Mouse (Mus musculus) forebrain, embryonic 10.5 days (tissue): Measurements from ENCODE around the gene Fam189a1. TPM values are rescaled to one million over a fixed set of nuclear protein-coding genes. Genes with fewer than 3 reads are reported as not detected.
A peak's percentile ranks its signal among the peaks of the same experiment; 100 is the strongest.

Source experiments
- DNase-seq: peaks from one replicate; pipeline ENCODE4 v3.0.0-alpha.2; 2017; ENCODE audit warnings: low spot score; ENCODE audit errors: extremely low spot score
- H3K27ac ChIP-seq: fragments of 300-500 bp; sonication (generic); 2 replicates; pipeline ENCODE4 v1.5.1; 2016; ENCODE audit warnings: mild to moderate bottlenecking
- H3K27me3 ChIP-seq: fragments of 300-500 bp; sonication (generic); 2 replicates; pipeline ENCODE4 v1.6.1; 2016; ENCODE audit warnings: mild to moderate bottlenecking; ENCODE audit not compliant: poor library complexity, severe bottlenecking
- H3K36me3 ChIP-seq: fragments of 300-500 bp; sonication (generic); replicated peaks from 2 replicates; pipeline ENCODE4 v1.6.1; 2016; ENCODE audit warnings: mild to moderate bottlenecking, moderate library complexity
- H3K4me1 ChIP-seq: fragments of 300-500 bp; sonication (generic); 2 replicates; pipeline ENCODE4 v1.6.1; 2016
- H3K4me3 ChIP-seq: fragments of 300-500 bp; sonication (generic); 2 replicates; pipeline ENCODE4 v1.5.1; 2016; ENCODE audit warnings: mild to moderate bottlenecking, moderate library complexity
- H3K9me3 ChIP-seq: fragments of 300-500 bp; sonication (generic); 2 replicates; pipeline ENCODE4 v1.6.1; 2016; ENCODE audit warnings: mild to moderate bottlenecking, moderate library complexity
- WGBS: fragments of 180-500 bp; shearing (Covaris S2); methylation state at CpG from one replicate; pipeline ENCODE4 v1.1.7; 2016; 5-methylcytosine and 5-hydroxymethylcytosine counted together
- polyA plus RNA-seq: library from polyadenylated mRNA; unstranded; fragments of >200 nt; fragmentation: Nextera tagmentation; extraction: Ambion mirVana; gene quantifications from 2 replicates; pipeline ENCODE4 v1.2.1, GENCODE M21; 2016

Fam189a1 gene
- polyA plus RNA-seq, 1 experiment from 2014 or later: 1.0 TPM

- H3K27ac ChIP-seq: no peak overlapping the region
- 94% methylated on average over 6 of the region's 6 CpGs for WGBS
- H3K27me3 ChIP-seq: no peaks in the 10 kb centered on the region
- H3K9me3 ChIP-seq: no peaks in the 10 kb centered on the region
- no peak for DNase-seq
- no peak overlapping the region for H3K4me3 ChIP-seq
- H3K4me1 ChIP-seq: no peaks in the 10 kb centered on the region
- no peaks in the 10 kb centered on the region for H3K36me3 ChIP-seq
Observed at GRCm38 (mm10) chr7:65056864-65057263, 99.5 kb downstream of the Fam189a1 start.

- H3K4me1 ChIP-seq: peaks cover 7% of the 10 kb centered on the region
- DNase-seq: no peak
- H3K27ac ChIP-seq: no peak overlapping the region
- no peak overlapping the region for H3K4me3 ChIP-seq
- H3K36me3 ChIP-seq: no peaks in the 10 kb centered on the region
- 93% methylated on average over 1 of the region's 1 CpGs for WGBS
- no peaks in the 10 kb centered on the region for H3K27me3 ChIP-seq
- H3K9me3 ChIP-seq: no peaks in the 10 kb centered on the region
Observed at GRCm38 (mm10) chr7:65051986-65052385, 104.4 kb downstream of the Fam189a1 start.

- Histone ChIP-seq H3K4me3 (no peak overlapping the region), H3K9me3 (no peaks in the 10 kb centered on the region), H3K27ac (no peak overlapping the region), H3K27me3 (no peaks in the 10 kb centered on the region), H3K36me3 (no peaks in the 10 kb centered on the region), H3K4me1 (peaks cover 24% of the 10 kb centered on the region)
- no peak for DNase-seq
- 94% methylated on average over 18 of the region's 18 CpGs for WGBS
Observed at GRCm38 (mm10) chr7:65049236-65049954, 107.0 kb downstream of the Fam189a1 start.

- Histone ChIP-seq H3K36me3 (no peaks in the 10 kb centered on the region), H3K4me3 (no peak overlapping the region), H3K9me3 (no peaks in the 10 kb centered on the region), H3K4me1 (peaks cover 29% of the 10 kb centered on the region), H3K27ac (no peak overlapping the region), H3K27me3 (no peaks in the 10 kb centered on the region)
- WGBS: 79% methylated on average over 5 of the region's 5 CpGs
- no peak for DNase-seq
Observed at GRCm38 (mm10) chr7:65047700-65048099, 108.7 kb downstream of the Fam189a1 start.

- 76% methylated on average over 3 of the region's 4 CpGs for WGBS
- H3K27ac ChIP-seq: no peak overlapping the region
- no peak for DNase-seq
- H3K27me3 ChIP-seq: no peaks in the 10 kb centered on the region
- no peaks in the 10 kb centered on the region for H3K9me3 ChIP-seq
- H3K36me3 ChIP-seq: no peaks in the 10 kb centered on the region
- peaks cover 29% of the 10 kb centered on the region for H3K4me1 ChIP-seq
- H3K4me3 ChIP-seq: no peak overlapping the region
Observed at GRCm38 (mm10) chr7:65046690-65047089, 109.7 kb downstream of the Fam189a1 start.

GRCm38 (mm10) chr7:65044280-65044679 is 112.1 kb downstream of the Fam189a1 start:
- Histone ChIP-seq H3K27me3 (no peaks in the 10 kb centered on the region), H3K36me3 (no peaks in the 10 kb centered on the region), H3K9me3 (peaks cover 2% of the 10 kb centered on the region; the same call in 1 of the 2 replicates), H3K4me3 (no peak overlapping the region), H3K27ac (0 out of 2 replicates have a peak overlapping the region, but pooled peaks have one; percentile 2), H3K4me1 (peaks cover 29% of the 10 kb centered on the region)
- DNase-seq: no peak
- WGBS: 83% methylated on average over 6 of the region's 6 CpGs

GRCm38 (mm10) chr7:65041106-65041505 is 115.3 kb downstream of the Fam189a1 start:
- H3K27ac ChIP-seq: no peak overlapping the region
- 92% methylated on average over 7 of the region's 7 CpGs for WGBS
- H3K9me3 ChIP-seq: peaks cover 2% of the 10 kb centered on the region; the same call in 1 of the 2 replicates
- H3K27me3 ChIP-seq: no peaks in the 10 kb centered on the region
- no peak overlapping the region for H3K4me3 ChIP-seq
- H3K36me3 ChIP-seq: no peaks in the 10 kb centered on the region
- H3K4me1 ChIP-seq: peaks cover 13% of the 10 kb centered on the region
- DNase-seq: no peak

GRCm38 (mm10) chr7:65031741-65032140 is 124.6 kb downstream of the Fam189a1 start:
- no peak for DNase-seq
- Histone ChIP-seq H3K27me3 (no peaks in the 10 kb centered on the region), H3K27ac (no peak overlapping the region), H3K9me3 (no peaks in the 10 kb centered on the region), H3K4me1 (peaks cover 8% of the 10 kb centered on the region), H3K4me3 (no peak overlapping the region), H3K36me3 (no peaks in the 10 kb centered on the region)
- 80% methylated on average over 7 of the region's 7 CpGs for WGBS

GRCm38 (mm10) chr7:65031195-65031594 is 125.2 kb downstream of the Fam189a1 start:
- no peaks in the 10 kb centered on the region for H3K9me3 ChIP-seq
- no peak overlapping the region for H3K4me3 ChIP-seq
- H3K27me3 ChIP-seq: no peaks in the 10 kb centered on the region
- no peak for DNase-seq
- no peaks in the 10 kb centered on the region for H3K36me3 ChIP-seq
- no peak overlapping the region for H3K27ac ChIP-seq
- peaks cover 8% of the 10 kb centered on the region for H3K4me1 ChIP-seq
- WGBS: 91% methylated on average over 6 of the region's 6 CpGs

- H3K27me3 ChIP-seq: no peaks in the 10 kb centered on the region
- H3K4me3 ChIP-seq: no peak overlapping the region
- H3K36me3 ChIP-seq: no peaks in the 10 kb centered on the region
- no peak overlapping the region for H3K27ac ChIP-seq
- peaks cover 8% of the 10 kb centered on the region for H3K4me1 ChIP-seq
- DNase-seq: no peak
- 92% methylated on average over 16 of the region's 16 CpGs for WGBS
- H3K9me3 ChIP-seq: peaks cover 4% of the 10 kb centered on the region; the same call in 1 of the 2 replicates
Observed at GRCm38 (mm10) chr7:65029985-65030384, 126.4 kb downstream of the Fam189a1 start.

GRCm38 (mm10) chr7:65021298-65021697 is 135.1 kb downstream of the Fam189a1 start:
- H3K27ac ChIP-seq: no peak overlapping the region
- peaks cover 14% of the 10 kb centered on the region for H3K4me1 ChIP-seq
- H3K27me3 ChIP-seq: no peaks in the 10 kb centered on the region
- WGBS: 59% methylated on average over 2 of the region's 2 CpGs
- peaks cover 4% of the 10 kb centered on the region; the same call in 1 of the 2 replicates for H3K9me3 ChIP-seq
- DNase-seq: no peak
- H3K4me3 ChIP-seq: no peak overlapping the region
- no peaks in the 10 kb centered on the region for H3K36me3 ChIP-seq

- DNase-seq: no peak
- no peaks in the 10 kb centered on the region for H3K36me3 ChIP-seq
- peak overlapping the region; percentile 59 for H3K27ac ChIP-seq
- H3K4me3 ChIP-seq: no peak overlapping the region
- 71% methylated on average over 8 of the region's 8 CpGs for WGBS
- H3K27me3 ChIP-seq: no peaks in the 10 kb centered on the region
- peaks cover 14% of the 10 kb centered on the region for H3K4me1 ChIP-seq
- no peaks in the 10 kb centered on the region for H3K9me3 ChIP-seq
Observed at GRCm38 (mm10) chr7:65018036-65018679, 138.2 kb downstream of the Fam189a1 start.

GRCm38 (mm10) chr7:65017348-65017747 is 139.0 kb downstream of the Fam189a1 start:
- no peaks in the 10 kb centered on the region for H3K36me3 ChIP-seq
- no peak overlapping the region for H3K27ac ChIP-seq
- peaks cover 14% of the 10 kb centered on the region for H3K4me1 ChIP-seq
- H3K27me3 ChIP-seq: no peaks in the 10 kb centered on the region
- no peak for DNase-seq
- no peaks in the 10 kb centered on the region for H3K9me3 ChIP-seq
- WGBS: 90% methylated on average over 5 of the region's 5 CpGs
- no peak overlapping the region for H3K4me3 ChIP-seq
